ENCODE assay signal across 9 mouse cellular contexts in the genomic region with DNA sequence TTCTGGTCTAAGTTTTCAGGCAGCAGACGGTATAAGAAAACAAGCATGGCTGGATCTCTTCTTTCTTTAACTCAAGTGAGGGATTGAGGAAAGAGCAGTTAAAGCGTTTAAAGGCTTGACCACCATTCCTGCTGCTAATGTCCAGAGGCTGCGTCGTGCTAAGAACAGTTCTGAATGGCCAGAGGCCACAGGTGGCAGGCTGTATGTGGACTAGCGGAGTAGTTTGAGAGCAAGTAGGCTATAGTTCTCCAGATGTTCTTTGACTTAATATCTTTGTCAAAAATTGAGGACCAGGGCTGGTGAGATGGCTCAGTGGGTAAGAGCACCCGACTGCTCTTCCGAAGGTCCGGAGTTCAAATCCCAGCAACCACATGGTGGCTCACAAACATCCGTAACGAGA. TPM values are rescaled to one million over a fixed set of nuclear protein-coding genes. Genes with fewer than 3 reads are reported as not detected.
DNase-seq lines count a peak whose midpoint lies in the region; ATAC-seq lines count a peak whose summit lies in the region.
"Had no signal": no experiment of that assay in that cellular context is flagged by ENCODE, and none has a peak within 500 bp of the region (broad histone marks: within the 10 kb centered on the region; RNA-seq: fewer than 3 reads in every experiment).

No protein-coding gene starts in this region.

- H3K9me3 ChIP-seq in heart, embryonic 12.5 days (replicated peaks) = no peaks in the 10 kb centered on the region
- no peaks in the 10 kb centered on the region for H3K9me3 ChIP-seq in hindbrain, embryonic 11.5 days (ENCODE audit: control insufficient read depth, low read length)
- H3K9me3 ChIP-seq in liver, embryonic 16.5 days (replicated peaks; ENCODE audit: control insufficient read depth, low read length) = no peaks in the 10 kb centered on the region

- no peak overlapping the region for H3K27ac ChIP-seq in heart, embryonic 12.5 days (ENCODE audit: poor library complexity, severe bottlenecking)
- no peak overlapping the region for H3K27ac ChIP-seq in hindbrain, embryonic 11.5 days (ENCODE audit: low read depth, low read length)
- H3K27ac ChIP-seq in liver, embryonic 16.5 days (ENCODE audit: low read length) = peak overlapping the region; percentile 75; the same call in 1 of the 2 replicates

- no peaks in the 10 kb centered on the region for H3K27me3 ChIP-seq in heart, embryonic 12.5 days (replicated peaks)
- no peaks in the 10 kb centered on the region for H3K27me3 ChIP-seq in hindbrain, embryonic 11.5 days (ENCODE audit: control insufficient read depth, insufficient read depth, low read length)
- peaks cover 4% of the 10 kb centered on the region for H3K27me3 ChIP-seq in liver, embryonic 16.5 days (ENCODE audit: control insufficient read depth, insufficient read depth, low read depth, low read length)

- peaks cover 8% of the 10 kb centered on the region; the same call in 1 of the 2 replicates for H3K36me3 ChIP-seq in heart, embryonic 12.5 days
- no peaks in the 10 kb centered on the region for H3K36me3 ChIP-seq in hindbrain, embryonic 11.5 days (ENCODE audit: control insufficient read depth, insufficient read depth, low read length)
- H3K36me3 ChIP-seq in liver, embryonic 16.5 days (ENCODE audit: control insufficient read depth, insufficient read depth) = no peaks in the 10 kb centered on the region; the same call in 1 of the 2 replicates

- ATAC-seq in heart, embryonic 12.5 days (ENCODE audit: insufficient number of reproducible peaks, low FRiP score) = no peak
- no peak for ATAC-seq in hindbrain, embryonic 11.5 days (ENCODE audit: low FRiP score)
- ATAC-seq in liver, embryonic 16.5 days (ENCODE audit: low read depth) = no peak

- H3K4me1 ChIP-seq in heart, embryonic 12.5 days (replicated peaks) = peaks cover 37% of the 10 kb centered on the region
- H3K4me1 ChIP-seq in hindbrain, embryonic 11.5 days (replicated peaks; ENCODE audit: control insufficient read depth, insufficient read depth, low read length) = 0 out of 2 replicates have a peak, but pooled peaks cover 3% of the 10 kb centered on the region
- H3K4me1 ChIP-seq in liver, embryonic 16.5 days (ENCODE audit: control insufficient read depth, low read depth, low read length) = peaks cover 58% of the 10 kb centered on the region

- intact Hi-C loops in heart, postnatal 10 days (cut with DNase I) = loop anchor here (2.0 kb wide), 1 partner anchor 86 kb away; no protein-coding TSS in a partner anchor

- no peak for DNase-seq in heart, postnatal 10 days
- DNase-seq in A20 (ENCODE audit: low read depth, low spot score) = peak; percentile 58
- peak; percentile 23 for DNase-seq in hindbrain, embryonic 11.5 days (ENCODE audit: low spot score)
- DNase-seq in adrenal gland, postnatal 14 days = no peak
- DNase-seq in right cerebral cortex, postnatal 14 days = no peak
- no peak for DNase-seq in adrenal gland, adult (ENCODE audit: inconsistent age in 2 of 2, low spot score in 1 of 2)
- DNase-seq: heart, adult 11 months had no signal

- H3K4me2 ChIP-seq in heart, embryonic 12.5 days = peak overlapping the region; percentile 89
- peak overlapping the region; percentile 45 for H3K4me2 ChIP-seq in hindbrain, embryonic 11.5 days (replicated peaks; ENCODE audit: low read depth, low read length)
- peak overlapping the region; percentile 97 for H3K4me2 ChIP-seq in liver, embryonic 16.5 days (ENCODE audit: low read depth, low read length)

- H3K4me3 ChIP-seq in heart, embryonic 12.5 days = peak overlapping the region; percentile 85
- H3K4me3 ChIP-seq in hindbrain, embryonic 11.5 days (ENCODE audit: low read depth, low read length) = peak overlapping the region; percentile 86
- peak overlapping the region; percentile 87 for H3K4me3 ChIP-seq in liver, embryonic 16.5 days (ENCODE audit: low read depth, low read length)

- peak overlapping the region; percentile 96; the same call in 1 of the 2 replicates for H3K9ac ChIP-seq in heart, embryonic 12.5 days
- peak overlapping the region; percentile 89 for H3K9ac ChIP-seq in hindbrain, embryonic 11.5 days (ENCODE audit: low read depth, low read length)
- H3K9ac ChIP-seq in liver, embryonic 16.5 days (ENCODE audit: low read depth, low read length) = peak overlapping the region; percentile 88

- 61% methylated on average over 10 of the region's 10 CpGs for WGBS in heart, embryonic 12.5 days
- WGBS in hindbrain, embryonic 11.5 days = 59% methylated on average over 10 of the region's 10 CpGs
- WGBS in liver, embryonic 16.5 days (ENCODE audit: insufficient replicate concordance) = 70% methylated on average over 10 of the region's 10 CpGs

RNA-seq across cellular contexts. Expression of gene Chsy1, which starts 1.9 kb away (rescaled TPM):
- 13.3 and 15.5 TPM in 2 replicates for polyA plus RNA-seq in heart, embryonic 12.5 days (2016; fragmentation: Nextera tagmentation; extraction: Ambion mirVana)
- 10 to 100 TPM; 37.6 to 37.9 TPM for total RNA-seq in heart, postnatal 10 days (2021)
- polyA plus RNA-seq in hindbrain, embryonic 11.5 days (2014; fragmentation: Nextera tagmentation; extraction: Ambion mirVana) = 20.4 and 30.4 TPM in 2 replicates
- polyA plus RNA-seq in liver, embryonic 16.5 days (2015; fragmentation: Nextera tagmentation; extraction: Ambion mirVana) = 4.9 and 5.4 TPM in 2 replicates
- 18.0 and 18.9 TPM in 2 replicates for total RNA-seq in adrenal gland, postnatal 14 days (2021)

RNA-seq across cellular contexts. Expression of gene Selenos, which starts 31.8 kb away (rescaled TPM):
- polyA plus RNA-seq in heart, embryonic 12.5 days (2016; fragmentation: Nextera tagmentation; extraction: Ambion mirVana) = 70.2 and 70.7 TPM in 2 replicates
- total RNA-seq in heart, postnatal 10 days (2021) = 10 to 100 TPM; 27.0 to 31.2 TPM
- polyA plus RNA-seq in hindbrain, embryonic 11.5 days (2014; fragmentation: Nextera tagmentation; extraction: Ambion mirVana) = 88.2 and 90.4 TPM in 2 replicates
- 68.0 and 70.3 TPM in 2 replicates for polyA plus RNA-seq in liver, embryonic 16.5 days (2015; fragmentation: Nextera tagmentation; extraction: Ambion mirVana)
- total RNA-seq in adrenal gland, postnatal 14 days (2021) = 81.4 and 90.2 TPM in 2 replicates

RNA-seq across cellular contexts. Expression of gene Snrpa1, which starts 52.4 kb away (rescaled TPM):
- polyA plus RNA-seq in heart, embryonic 12.5 days (2016; fragmentation: Nextera tagmentation; extraction: Ambion mirVana) = 113 and 114 TPM in 2 replicates
- total RNA-seq in heart, postnatal 10 days (2021) = 10 to 100 TPM; 27.0 to 29.2 TPM
- polyA plus RNA-seq in hindbrain, embryonic 11.5 days (2014; fragmentation: Nextera tagmentation; extraction: Ambion mirVana) = 230 and 234 TPM in 2 replicates
- 65.7 and 75.6 TPM in 2 replicates for polyA plus RNA-seq in liver, embryonic 16.5 days (2015; fragmentation: Nextera tagmentation; extraction: Ambion mirVana)
- 36.2 and 41.7 TPM in 2 replicates for total RNA-seq in adrenal gland, postnatal 14 days (2021)

Comparison
In these comparisons a context has a peak if more than half of its experiments do, and no peak if none do; other contexts are left out.
1. H3K4me2 ChIP-seq: peak in every context shown above with its lines; median percentile 97 in liver, embryonic 16.5 days; 89 in heart, embryonic 12.5 days; 45 in hindbrain, embryonic 11.5 days.
2. DNase-seq: peak in A20 (single experiment) and hindbrain, embryonic 11.5 days (single experiment); none in heart, postnatal 10 days (0 of 2), adrenal gland, postnatal 14 days (single experiment), right cerebral cortex, postnatal 14 days (single experiment) and adrenal gland, adult (0 of 2).
3. Peak in every context shown above with its lines, with median percentiles within 50 percentile points of each other: H3K4me3 ChIP-seq and H3K9ac ChIP-seq.